Mouse (Mus musculus) MEL (cell line): ENCODE data around the gene Gm5127. TPM values are rescaled to one million over a fixed set of nuclear protein-coding genes. Genes with fewer than 3 reads are reported as not detected.

Experiments
- DNase-seq: peaks from one replicate; pipeline ENCODE4 v3.0.0; 2011; ENCODE audit warnings: low read depth, low spot score
- H3K27ac ChIP-seq: 2 replicates; pipeline ENCODE4 v1.5.1; 2012; ENCODE audit warnings: low read depth, mild to moderate bottlenecking, control low read depth, low read length, moderate library complexity; ENCODE audit not compliant: control insufficient read depth
- H3K27me3 ChIP-seq, 2 experiments: fragments of 150-350 bp in 1 of 2; sonication (generic) in 1 of 2; 2 replicates each; pipeline ENCODE4 v1.6.1; 2012; ENCODE audit warnings: low read length in 2 of 2, mild to moderate bottlenecking in 2 of 2, improper control_type of control experiment in 1 of 2, moderate library complexity in 1 of 2; ENCODE audit not compliant: insufficient read depth in 2 of 2, control insufficient read depth in 1 of 2
- H3K36me3 ChIP-seq, 2 experiments: 2 replicates each; pipeline ENCODE4 v1.6.1; 2012 to 2014; ENCODE audit warnings: low read length in 2 of 2, improper control_type of control experiment in 1 of 2, inconsistent platforms in 1 of 2, mild to moderate bottlenecking in 1 of 2; ENCODE audit not compliant: insufficient read depth in 2 of 2, control insufficient read depth in 1 of 2
- H3K4me1 ChIP-seq, 2 experiments: fragments of 150-350 bp in 1 of 2; sonication (generic) in 1 of 2; 2 replicates each; pipeline ENCODE4 v1.6.1; 2012; ENCODE audit warnings: low read length in 2 of 2, improper control_type of control experiment in 1 of 2, mild to moderate bottlenecking in 1 of 2; ENCODE audit not compliant: insufficient read depth in 2 of 2, control insufficient read depth in 1 of 2
- H3K4me3 ChIP-seq, 2 experiments: fragments of 150-350 bp in 1 of 2; sonication (generic) in 1 of 2; 2 replicates each; pipeline ENCODE4 v1.5.1; 2012; ENCODE audit warnings: low read depth in 2 of 2, low read length in 2 of 2, mild to moderate bottlenecking in 2 of 2, moderate library complexity in 2 of 2, control low read depth in 1 of 2, improper control_type of control experiment in 1 of 2; ENCODE audit not compliant: control insufficient read depth in 1 of 2, insufficient read depth in 1 of 2
- H3K79me2 ChIP-seq: 2 replicates; pipeline ENCODE4 v1.6.1; 2012; ENCODE audit warnings: mild to moderate bottlenecking, low read length, moderate library complexity; ENCODE audit not compliant: control insufficient read depth, poor library complexity, insufficient read depth
- H3K9ac ChIP-seq: 2 replicates; pipeline ENCODE4 v1.6.1; 2012; ENCODE audit warnings: low read depth, mild to moderate bottlenecking, control low read depth, low read length, moderate library complexity; ENCODE audit not compliant: control insufficient read depth, poor library complexity, severe bottlenecking
- H3K9me3 ChIP-seq: fragments of 150-350 bp; sonication (generic); replicated peaks from 2 replicates; pipeline ENCODE4 v1.6.1; 2012; ENCODE audit warnings: mild to moderate bottlenecking, low read length, improper control_type of control experiment, moderate library complexity; ENCODE audit not compliant: insufficient read depth
- CTCF ChIP-seq, 3 experiments: IDR thresholded peaks in 2 of 3; conservative IDR thresholded peaks in 1 of 3; 2 replicates each; pipeline ENCODE4 v1.5.1; 2011 to 2012; ENCODE audit warnings: low read length in 3 of 3, low read depth in 2 of 3, mild to moderate bottlenecking in 2 of 3, improper control_type of control experiment in 1 of 3, inconsistent platforms in 1 of 3, mixed read lengths in 1 of 3, moderate library complexity in 1 of 3; ENCODE audit not compliant: control insufficient read depth in 1 of 3, insufficient read depth in 1 of 3, poor library complexity in 1 of 3, severe bottlenecking in 1 of 3
- EP300 ChIP-seq, 2 experiments: IDR thresholded peaks; 2 replicates each; pipeline ENCODE4 v1.6.1; 2011; ENCODE audit warnings: improper control_type of control experiment in 2 of 2, low read length in 2 of 2, low read depth in 1 of 2, mild to moderate bottlenecking in 1 of 2
- GATA1 ChIP-seq: IDR thresholded peaks from 2 replicates; pipeline ENCODE4 v1.6.1; 2011; ENCODE audit warnings: low read depth, low read length, improper control_type of control experiment
- KAT2A ChIP-seq: conservative IDR thresholded peaks from 2 replicates; pipeline ENCODE4 v1.6.1; 2012; ENCODE audit warnings: low read depth, low read length, improper control_type of control experiment, inconsistent platforms
- MAX ChIP-seq: IDR thresholded peaks from 2 replicates; pipeline ENCODE4 v1.6.1; 2011; ENCODE audit warnings: low read length, improper control_type of control experiment
- POLR2AphosphoS2 ChIP-seq: IDR thresholded peaks from 2 replicates; pipeline ENCODE4 v1.6.1; 2011; ENCODE audit warnings: low read length, improper control_type of control experiment
- RAD21 ChIP-seq: IDR thresholded peaks from 2 replicates; pipeline ENCODE4 v1.6.1; 2011; ENCODE audit warnings: mild to moderate bottlenecking, low read depth, low read length, improper control_type of control experiment
- SMC3 ChIP-seq: IDR thresholded peaks from 2 replicates; pipeline ENCODE4 v1.6.1; 2011; ENCODE audit warnings: low read depth, low read length, improper control_type of control experiment
- TBP ChIP-seq: IDR thresholded peaks from 2 replicates; pipeline ENCODE4 v1.8.0; 2011; ENCODE audit warnings: low read depth, low read length, improper control_type of control experiment
- USF1 ChIP-seq: IDR thresholded peaks from 2 replicates; pipeline ENCODE4 v1.6.1; 2014; ENCODE audit warnings: low read depth, mild to moderate bottlenecking, inconsistent platforms, low read length, improper control_type of control experiment, moderate library complexity
- ZC3H11A ChIP-seq: IDR thresholded peaks from 2 replicates; pipeline ENCODE4 v1.6.1; 2012; ENCODE audit warnings: low read depth, mild to moderate bottlenecking, inconsistent platforms, low read length, improper control_type of control experiment
- polyA plus RNA-seq, 2 experiments: library from polyadenylated mRNA; stranded (reverse) in 1 of 2; unstranded in 1 of 2; fragments of >175 nt in 1 of 2; fragments of >200 nt in 1 of 2; gene quantifications; 2 replicates each; pipeline versions ENCODE4 v1.2.1 to v1.2.4; 2012; ENCODE audit warnings: low replicate concordance in 2 of 2, low read depth in 1 of 2; ENCODE audit not compliant: insufficient read length in 2 of 2, insufficient read depth in 1 of 2, missing spikeins in 1 of 2
- total RNA-seq: library from RNA; depleted of rRNA; stranded (reverse); fragments of 300-350 nt; gene quantifications from 2 replicates; pipeline ENCODE4 v1.2.3, GENCODE M21; 2012

Gm5127 gene
- total and polyA plus RNA-seq, 3 experiments: not detected

DNA sequence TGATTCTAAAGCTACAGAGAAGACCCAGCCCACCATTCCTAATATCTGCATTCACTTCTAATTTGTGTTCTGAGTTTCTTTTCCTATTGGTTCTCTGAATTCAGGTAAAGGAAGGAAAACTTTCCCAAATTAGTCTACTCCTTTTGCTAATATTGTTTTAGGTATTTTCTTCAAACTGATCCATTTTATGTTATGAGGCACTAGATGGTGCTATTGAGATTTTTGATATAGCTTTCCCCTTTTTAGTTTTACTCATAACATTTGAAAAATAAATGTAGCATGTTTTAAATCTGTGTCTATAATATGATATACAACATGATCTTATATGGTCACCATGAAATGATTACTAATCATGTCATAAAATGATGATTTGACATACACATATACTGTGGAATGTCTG is 2.6 kb upstream of the Gm5127 start:
- no peak for DNase-seq
- H3K27ac ChIP-seq: no peak overlapping the region
- no peaks in the 10 kb centered on the region for H3K79me2 ChIP-seq
- H3K4me1 ChIP-seq: no peaks in the 10 kb centered on the region
- no peaks in the 10 kb centered on the region for H3K9me3 ChIP-seq
- H3K27me3 ChIP-seq: no peaks in the 10 kb centered on the region
- H3K9ac ChIP-seq: no peak overlapping the region
- peak in 1 of 3 experiments; percentile 47; a peak in 2 of 6 replicates for TF ChIP-seq CTCF (IDR thresholded peaks at IDR 0.05 in 2 of 3, conservative IDR thresholded peaks at IDR 0.05 in 1 of 3; ENCODE audit: control insufficient read depth in 1 of 3, insufficient read depth in 1 of 3, low read depth in 2 of 3, low read length in 3 of 3, poor library complexity in 1 of 3, severe bottlenecking in 1 of 3)
- peak; percentile 38 for TF ChIP-seq ZC3H11A
- peak; percentile 65 for TF ChIP-seq SMC3
- TF ChIP-seq MAX: no peak
- peak; percentile 61 for TF ChIP-seq RAD21
- TF ChIP-seq, all 39 proteins: peak for 4
- H3K36me3 ChIP-seq: no peaks in the 10 kb centered on the region
- H3K4me3 ChIP-seq: no peak overlapping the region

DNA sequence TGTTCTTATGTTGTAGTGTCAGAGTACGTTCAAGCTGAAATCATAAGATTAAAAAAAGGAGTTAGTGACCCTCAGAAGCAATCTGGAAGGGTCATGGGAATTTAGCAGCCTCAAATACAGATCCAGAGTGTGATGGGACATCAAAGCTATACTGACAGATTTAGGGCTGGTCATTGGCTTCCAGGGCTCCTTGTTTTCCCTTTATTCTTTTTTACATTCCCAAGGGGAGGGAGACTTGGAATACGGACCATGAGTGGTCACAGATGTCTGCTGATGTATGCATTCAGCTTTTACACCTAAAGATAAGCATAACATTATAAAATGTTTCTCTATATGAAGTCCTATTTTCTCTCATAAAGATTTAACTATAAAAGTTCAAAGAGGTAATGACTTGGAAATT is 789 bp upstream of the Gm5127 start:
- no peak overlapping the region for H3K27ac ChIP-seq
- TF ChIP-seq POLR2AphosphoS2 (no peak), USF1 (no peak), ZC3H11A (no peak), KAT2A (no peak), EP300 (IDR thresholded peaks at IDR 0.05; ENCODE audit: low read depth in 1 of 2, low read length in 2 of 2) (no peak)
- TF ChIP-seq, all 39 proteins: peak for 0
- Histone ChIP-seq H3K9me3 (no peaks in the 10 kb centered on the region), H3K79me2 (no peaks in the 10 kb centered on the region), H3K27me3 (no peaks in the 10 kb centered on the region), H3K36me3 (no peaks in the 10 kb centered on the region), H3K4me3 (no peak overlapping the region), H3K4me1 (no peaks in the 10 kb centered on the region), H3K9ac (no peak overlapping the region)
- DNase-seq: no peak

DNA sequence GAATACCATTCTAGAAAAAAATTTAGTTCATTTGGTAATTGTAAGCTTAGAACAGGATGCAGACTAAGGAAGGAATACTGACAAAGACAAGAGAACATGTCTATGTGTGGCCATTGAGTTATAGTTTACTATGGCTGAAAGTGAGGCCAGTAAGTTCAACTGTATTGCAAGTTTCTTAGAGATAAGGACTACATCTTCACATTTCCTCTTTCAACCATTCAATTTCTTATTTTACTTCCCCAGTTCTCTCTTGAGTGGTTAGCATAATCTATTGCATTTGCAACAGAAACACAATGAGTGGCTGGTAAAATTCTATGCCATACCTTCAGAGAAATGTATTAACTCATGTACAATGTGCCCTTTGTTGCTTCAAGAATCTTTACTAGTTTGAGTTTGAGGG is 10.9 kb downstream of the Gm5127 start:
- no peaks in the 10 kb centered on the region for H3K79me2 ChIP-seq
- peaks cover 0 to 5% of the 10 kb centered on the region in 2 experiments; a peak in 2 of 4 replicates for H3K36me3 ChIP-seq
- H3K4me3 ChIP-seq: no peak overlapping the region
- H3K9me3 ChIP-seq: no peaks in the 10 kb centered on the region
- H3K4me1 ChIP-seq: peaks cover 2% of the 10 kb centered on the region in 2 experiments; a peak in 2 of 4 replicates
- peak; percentile 52 for TF ChIP-seq GATA1
- TF ChIP-seq TBP: no peak
- peak; percentile 42 to 60; a peak in 2 of 4 replicates for TF ChIP-seq EP300 (IDR thresholded peaks at IDR 0.05; ENCODE audit: low read depth in 1 of 2, low read length in 2 of 2)
- TF ChIP-seq, all 39 proteins: peak for 2
- Histone ChIP-seq H3K27me3 (no peaks in the 10 kb centered on the region), H3K27ac (peak overlapping the region; percentile 45; the same call in 1 of the 2 replicates), H3K9ac (no peak overlapping the region)
- peak; percentile 40 for DNase-seq
